Mouse (Mus musculus): ENCODE results near the gene Fam160b1. TPM values are rescaled to one million over a fixed set of nuclear protein-coding genes. Genes with fewer than 3 reads are reported as not detected.
A peak's percentile ranks its signal among the peaks of the same experiment; 100 is the strongest.

Fam160b1 gene
- total and polyA plus RNA-seq, 3 experiments, result 4.4 to 7.7 (median 4.8) TPM

DNA sequence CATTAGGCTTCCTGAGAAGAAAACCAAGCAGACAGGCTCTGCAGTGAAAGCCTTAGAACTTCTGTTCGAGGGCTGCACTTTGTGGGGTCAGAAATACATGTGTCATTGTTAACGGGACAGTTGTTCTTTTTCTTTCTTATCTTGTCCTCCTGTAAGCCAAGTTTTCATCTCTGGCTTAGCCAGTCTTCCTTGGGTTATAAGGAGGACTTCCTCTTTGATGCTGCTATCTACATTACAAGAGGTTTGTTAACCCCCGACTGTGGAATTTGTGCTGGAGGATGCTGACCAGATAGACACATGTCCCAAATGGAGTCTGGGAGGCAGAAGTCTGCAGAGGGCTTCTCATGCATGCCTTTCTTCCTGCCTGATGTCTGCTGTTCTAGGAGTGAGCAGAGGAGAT lies 52.7 kb downstream of the Fam160b1 start:
- peaks cover 0 to 7% of the 10 kb centered on the region in 2 experiments; a peak in 2 of 4 replicates for H3K4me1 ChIP-seq (ENCODE audit: control insufficient read depth in 1 of 2, insufficient read depth in 2 of 2)
- H3K79me2 ChIP-seq (replicated peaks; ENCODE audit: control insufficient read depth, extremely low read depth, insufficient read depth, poor library complexity, severe bottlenecking), result no peaks in the 10 kb centered on the region
- no peaks in the 10 kb centered on the region for H3K9me3 ChIP-seq (replicated peaks; ENCODE audit: low read length)
- H3K9ac ChIP-seq (ENCODE audit: insufficient read depth, low read depth), result no peak overlapping the region
- no peak for DNase-seq (ENCODE audit: extremely low read depth)
- dilution Hi-C loops (cut with MboI; ENCODE audit: extremely low pct_ligation_motif_present, extremely low pct_unique_long_range_greater_than_20kb, low sequenced_read_pairs) (no loop called here), in situ Hi-C loops (cut with MboI; ENCODE audit: low pct_ligation_motif_present, low pct_unique_long_range_greater_than_20kb, low sequenced_read_pairs) (loop anchor here (25.0 kb wide), 1 partner anchor 199 kb away; the partner anchor contains the start of gene Atrnl1)
- H3K4me2 ChIP-seq (ENCODE audit: insufficient read depth, low read depth, poor library complexity, severe bottlenecking), result no peak overlapping the region
- H3K36me3 ChIP-seq (replicated peaks in 1 of 2; ENCODE audit: control insufficient read depth in 1 of 2, insufficient read depth in 1 of 2, low read length in 1 of 2), result no peaks in the 10 kb centered on the region
- H3K27me3 ChIP-seq (replicated peaks), result no peaks in the 10 kb centered on the region
- no peak overlapping the region for H3K27ac ChIP-seq (ENCODE audit: insufficient read depth, low read depth)
- H3K4me3 ChIP-seq (replicated peaks in 1 of 3; ENCODE audit: low read depth in 2 of 3, low read length in 2 of 3, poor library complexity in 1 of 3), result no peak overlapping the region
- no peak for TF ChIP-seq SMC3 (IDR thresholded peaks at IDR 0.05; ENCODE audit: low read depth, low read length)
- no peak for TF ChIP-seq ETS1 (conservative IDR thresholded peaks at IDR 0.05; ENCODE audit: low read depth, low read length)
- no peak for TF ChIP-seq HCFC1 (IDR thresholded peaks at IDR 0.05; ENCODE audit: low read depth, low read length)
- no peak for TF ChIP-seq MAX (IDR thresholded peaks at IDR 0.05; ENCODE audit: low read length)
- TF ChIP-seq TBP (conservative IDR thresholded peaks at IDR 0.05; ENCODE audit: low read depth, low read length), result no peak
- TF ChIP-seq JUND (conservative IDR thresholded peaks at IDR 0.05; ENCODE audit: low read depth, low read length), result no peak
- TF ChIP-seq MXI1 (IDR thresholded peaks at IDR 0.05; ENCODE audit: low read depth, low read length), result no peak
- TF ChIP-seq TCF12 (IDR thresholded peaks at IDR 0.05; ENCODE audit: low read depth, low read length), result no peak
- TF ChIP-seq MEF2A (IDR thresholded peaks at IDR 0.05; ENCODE audit: borderline replicate concordance, low read depth, low read length), result no peak
- TF ChIP-seq UBTF (IDR thresholded peaks at IDR 0.05; ENCODE audit: low read depth, low read length), result no peak
- no peak for TF ChIP-seq JUN (IDR thresholded peaks at IDR 0.05; ENCODE audit: insufficient read depth, low read depth, low read length)
- no peak for TF ChIP-seq SIN3A (IDR thresholded peaks at IDR 0.05; ENCODE audit: low read length)
- no peak for TF ChIP-seq ZMIZ1 (IDR thresholded peaks at IDR 0.05; ENCODE audit: low read depth, low read length)
- TF ChIP-seq BHLHE40 (IDR thresholded peaks at IDR 0.05; ENCODE audit: low read depth, low read length), result no peak
- TF ChIP-seq ZNF384 (IDR thresholded peaks at IDR 0.05; ENCODE audit: low read depth, low read length), result no peak

GRCm38 (mm10) chr19:57413918-57414317 lies 53.4 kb downstream of the Fam160b1 start:
- dilution Hi-C loops (cut with MboI; ENCODE audit: extremely low pct_ligation_motif_present, extremely low pct_unique_long_range_greater_than_20kb, low sequenced_read_pairs) (no loop called here), in situ Hi-C loops (cut with MboI; ENCODE audit: low pct_ligation_motif_present, low pct_unique_long_range_greater_than_20kb, low sequenced_read_pairs) (loop anchor here (25.0 kb wide), 1 partner anchor 198 kb away; the partner anchor contains the start of gene Atrnl1)
- no peak overlapping the region for H3K27ac ChIP-seq (ENCODE audit: insufficient read depth, low read depth)
- H3K4me3 ChIP-seq (replicated peaks in 1 of 3; ENCODE audit: low read depth in 2 of 3, low read length in 2 of 3, poor library complexity in 1 of 3), result no peak overlapping the region
- H3K27me3 ChIP-seq (replicated peaks), result no peaks in the 10 kb centered on the region
- no peaks in the 10 kb centered on the region for H3K79me2 ChIP-seq (replicated peaks; ENCODE audit: control insufficient read depth, extremely low read depth, insufficient read depth, poor library complexity, severe bottlenecking)
- H3K9me3 ChIP-seq (replicated peaks; ENCODE audit: low read length), result no peaks in the 10 kb centered on the region
- H3K9ac ChIP-seq (ENCODE audit: insufficient read depth, low read depth), result no peak overlapping the region
- DNase-seq (ENCODE audit: extremely low read depth), result peak; percentile 16
- no peaks in the 10 kb centered on the region for H3K36me3 ChIP-seq (replicated peaks in 1 of 2; ENCODE audit: control insufficient read depth in 1 of 2, insufficient read depth in 1 of 2, low read length in 1 of 2)
- TF ChIP-seq TBP (conservative IDR thresholded peaks at IDR 0.05; ENCODE audit: low read depth, low read length) (no peak), MAZ (IDR thresholded peaks at IDR 0.05; ENCODE audit: low read depth, low read length) (no peak), RCOR1 (conservative IDR thresholded peaks at IDR 0.05; ENCODE audit: low read depth, low read length) (no peak), SMC3 (IDR thresholded peaks at IDR 0.05; ENCODE audit: low read depth, low read length) (peak; percentile 27; the same call in 1 of the 2 replicates), ZKSCAN1 (IDR thresholded peaks at IDR 0.05; ENCODE audit: borderline replicate concordance, low read depth, low read length) (no peak), JUN (IDR thresholded peaks at IDR 0.05; ENCODE audit: insufficient read depth, low read depth, low read length) (no peak), GABPA (IDR thresholded peaks at IDR 0.05; ENCODE audit: insufficient replicate concordance, low read depth, low read length) (no peak), CTCF (conservative IDR thresholded peaks at IDR 0.05 in 1 of 2, IDR thresholded peaks at IDR 0.05 in 1 of 2; ENCODE audit: low read depth in 2 of 2, low read length in 2 of 2) (peak; percentile 48 to 56)
- H3K4me1 ChIP-seq (ENCODE audit: control insufficient read depth in 1 of 2, insufficient read depth in 2 of 2), result peaks cover 0 to 7% of the 10 kb centered on the region in 2 experiments; a peak in 2 of 4 replicates
- H3K4me2 ChIP-seq (ENCODE audit: insufficient read depth, low read depth, poor library complexity, severe bottlenecking), result no peak overlapping the region
